In the genomic region with DNA sequence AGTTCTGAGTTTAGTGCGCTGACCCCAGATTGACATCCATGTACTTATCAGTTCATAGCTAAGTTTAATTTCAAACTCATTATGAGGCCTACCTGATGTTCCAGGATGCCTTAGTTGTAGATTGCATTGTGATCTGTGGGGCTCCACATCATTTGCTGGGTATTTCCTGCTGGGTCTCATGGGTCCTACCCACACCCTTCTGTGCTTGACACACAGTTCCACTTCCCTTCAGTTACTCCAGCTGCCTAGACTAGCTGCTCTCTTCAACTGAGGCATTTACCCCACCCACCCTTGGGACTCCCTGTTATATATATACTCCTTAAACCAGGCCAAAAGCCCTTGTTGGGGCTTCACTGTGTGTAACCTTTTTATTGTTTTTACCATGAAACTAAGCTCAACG, we compare ENCODE assay signal across 25 mouse cellular contexts. TPM values are rescaled to one million over a fixed set of nuclear protein-coding genes. Genes with fewer than 3 reads are reported as not detected.
DNase-seq lines count a peak whose midpoint lies in the region; ATAC-seq and TF ChIP-seq lines count a peak whose summit lies in the region.
"Had no signal": no experiment of that assay in that cellular context is flagged by ENCODE, and none has a peak within 500 bp of the region (broad histone marks: within the 10 kb centered on the region; RNA-seq: fewer than 3 reads in every experiment).

No protein-coding gene starts in this region.

- peak overlapping the region; percentile 79 for H3K27ac ChIP-seq in liver, postnatal 0 days (ENCODE audit: low read depth)
- H3K27ac ChIP-seq in liver, embryonic 12.5 days: no peak overlapping the region
- peak overlapping the region; percentile 91 for H3K27ac ChIP-seq in macrophage
- H3K27ac ChIP-seq: embryonic facial prominence, embryonic 15.5 days; forebrain, embryonic 15.5 days; heart, embryonic 13.5 days; hindbrain, embryonic 10.5 days; intestine, embryonic 15.5 days; limb, embryonic 13.5 days; liver, embryonic 13.5 days; midbrain, embryonic 12.5 days had no signal

- no peak for TF ChIP-seq CTCF in liver, postnatal 0 days (IDR thresholded peaks at IDR 0.05; ENCODE audit: low read depth)

- H3K9me3 ChIP-seq in liver, postnatal 0 days (ENCODE audit: low read length): no peaks in the 10 kb centered on the region
- no peaks in the 10 kb centered on the region for H3K9me3 ChIP-seq in liver, embryonic 12.5 days (replicated peaks)
- H3K9me3 ChIP-seq: embryonic facial prominence, embryonic 15.5 days; forebrain, embryonic 15.5 days; heart, embryonic 13.5 days; hindbrain, embryonic 10.5 days; intestine, embryonic 15.5 days; limb, embryonic 13.5 days; liver, embryonic 13.5 days; midbrain, embryonic 12.5 days had no signal

- H3K4me1 ChIP-seq in liver, postnatal 0 days (ENCODE audit: insufficient read depth): peaks cover 34% of the 10 kb centered on the region
- H3K4me1 ChIP-seq in liver, embryonic 12.5 days: peaks cover 48% of the 10 kb centered on the region

- TF ChIP-seq EP300 in liver, postnatal 0 days (IDR thresholded peaks at IDR 0.05; ENCODE audit: low read depth): no peak

- ATAC-seq in liver, postnatal 0 days: no peak
- ATAC-seq in liver, embryonic 12.5 days: no peak
- ATAC-seq: forebrain, embryonic 15.5 days; hindbrain, embryonic 16.5 days; intestine, embryonic 15.5 days had no signal

- DNase-seq in heart, adult 18-20 months: peak; percentile 14 to 37
- no peak for DNase-seq in heart, postnatal 4 days
- peak; percentile 20 for DNase-seq in liver, postnatal 0 days
- DNase-seq in B cell, adult 2 months: peak; percentile 62 to 64
- DNase-seq in adrenal gland, adult 2 months: no peak
- no peak for DNase-seq in Muller cell, postnatal 12 days (ENCODE audit: inconsistent ontology term)
- DNase-seq: adrenal gland, postnatal 14 days; cerebellum, adult 11 months; cerebellum, adult 9-11 months; gastrocnemius, postnatal 25 days; kidney, postnatal 25 days; layer of hippocampus, postnatal 36 days; liver, embryonic 13.5 days; lung, embryonic 14.5 days; lung, postnatal 4 days had no signal

- peaks cover 93% of the 10 kb centered on the region for H3K79me2 ChIP-seq in macrophage (ENCODE audit: inconsistent target)

- H3K4me2 ChIP-seq in liver, postnatal 0 days (ENCODE audit: low read depth, low read length): no peak overlapping the region
- no peak overlapping the region for H3K4me2 ChIP-seq in liver, embryonic 12.5 days
- H3K4me2 ChIP-seq: embryonic facial prominence, embryonic 15.5 days; forebrain, embryonic 15.5 days; heart, embryonic 13.5 days; intestine, embryonic 15.5 days; limb, embryonic 13.5 days; lung, embryonic 14.5 days; midbrain, embryonic 12.5 days had no signal

- H3K27me3 ChIP-seq in liver, postnatal 0 days (ENCODE audit: insufficient read depth, low read length): no peaks in the 10 kb centered on the region
- H3K27me3 ChIP-seq in liver, embryonic 12.5 days (replicated peaks): no peaks in the 10 kb centered on the region
- H3K27me3 ChIP-seq: embryonic facial prominence, embryonic 15.5 days; forebrain, embryonic 15.5 days; heart, embryonic 13.5 days; intestine, embryonic 15.5 days; limb, embryonic 13.5 days; liver, embryonic 13.5 days; midbrain, embryonic 12.5 days had no signal

- H3K36me3 ChIP-seq in liver, postnatal 0 days (replicated peaks; ENCODE audit: insufficient read depth, low read length): 0 out of 2 replicates have a peak, but pooled peaks cover 2% of the 10 kb centered on the region
- peaks cover 7% of the 10 kb centered on the region for H3K36me3 ChIP-seq in liver, embryonic 12.5 days
- H3K36me3 ChIP-seq in macrophage (ENCODE audit: inconsistent target): no peaks in the 10 kb centered on the region
- H3K36me3 ChIP-seq: forebrain, embryonic 15.5 days; heart, embryonic 13.5 days; hindbrain, embryonic 10.5 days; intestine, embryonic 15.5 days had no signal

- H3K4me3 ChIP-seq in liver, postnatal 0 days (ENCODE audit: low read depth, low read length): no peak overlapping the region
- H3K4me3 ChIP-seq in liver, embryonic 12.5 days: no peak overlapping the region
- H3K4me3 ChIP-seq in macrophage (ENCODE audit: inconsistent target): no peak overlapping the region
- H3K4me3 ChIP-seq: embryonic facial prominence, embryonic 15.5 days; forebrain, embryonic 15.5 days; heart, embryonic 13.5 days; hindbrain, embryonic 10.5 days; intestine, embryonic 15.5 days; limb, embryonic 13.5 days; liver, embryonic 13.5 days; midbrain, embryonic 12.5 days had no signal

- peak overlapping the region; percentile 38 for H3K9ac ChIP-seq in liver, postnatal 0 days (replicated peaks)
- H3K9ac ChIP-seq in liver, embryonic 12.5 days: no peak overlapping the region
- H3K9ac ChIP-seq: embryonic facial prominence, embryonic 15.5 days; forebrain, embryonic 15.5 days; heart, embryonic 13.5 days; intestine, embryonic 15.5 days; limb, embryonic 13.5 days; liver, embryonic 13.5 days; lung, embryonic 14.5 days; midbrain, embryonic 12.5 days had no signal

- WGBS in liver, postnatal 0 days (ENCODE audit: insufficient replicate concordance): 80% methylated on average over 2 of the region's 2 CpGs
- 82% methylated on average over 2 of the region's 2 CpGs for WGBS in liver, embryonic 12.5 days (ENCODE audit: insufficient replicate concordance)
- WGBS in macrophage (ENCODE audit: missing documents): 96% methylated on average over 2 of the region's 2 CpGs

RNA-seq across cellular contexts. Expression of a gene that starts 2.9 kb away (rescaled TPM):
- 10 to 100 TPM; 54.9 to 63.4 TPM for total RNA-seq in heart, adult 18-20 months (2021)
- total RNA-seq in heart, postnatal 4 days (2021): 10 to 100 TPM; 55.8 to 56.5 TPM
- polyA plus RNA-seq in liver, postnatal 0 days (2015; fragmentation: Nextera tagmentation; extraction: Ambion mirVana): 7.3 and 8.1 TPM in 2 replicates
- polyA plus RNA-seq in liver, embryonic 12.5 days (2016; fragmentation: Nextera tagmentation; extraction: Ambion mirVana): 25.6 TPM in 2 replicates
- 100 to 1,000 TPM in 23 of 26 experiments, 10 to 100 TPM in 3; 72.4 to 282 (median 179) TPM for total RNA-seq in macrophage (2018; cell fraction: chromatin; rRNA removed)
- total RNA-seq in macrophage (2018; cell fraction: cytosol; rRNA removed): 10 to 100 TPM; 48.5 to 94.0 (median 71.0) TPM
- 100 to 1,000 TPM in 17 of 26 experiments, 10 to 100 TPM in 9; 71.1 to 173 (median 110) TPM for total RNA-seq in macrophage (2018; cell fraction: nucleus; rRNA removed)
- polyA plus RNA-seq in macrophage (2018): 59.6 to 75.6 TPM (median 64.3 TPM) in 3 replicates
- 100 to 1,000 TPM in 1 of 2 experiments, 10 to 100 TPM in 1; 84.8 to 119 TPM for total RNA-seq in adrenal gland, adult 2 months (2021)
- polyA plus RNA-seq in adrenal gland, adult 2 months (2012; rRNA removed): 30.4 and 39.6 TPM in 2 replicates

RNA-seq across cellular contexts. Expression of a gene that starts 3.3 kb away (rescaled TPM):
- total RNA-seq in heart, adult 18-20 months (2021): 10 to 100 TPM; 15.8 to 17.0 TPM
- 10 to 100 TPM; 15.7 to 16.3 TPM for total RNA-seq in heart, postnatal 4 days (2021)
- polyA plus RNA-seq in liver, postnatal 0 days (2015; fragmentation: Nextera tagmentation; extraction: Ambion mirVana): 7.1 and 7.2 TPM in 2 replicates
- 10.6 and 10.8 TPM in 2 replicates for polyA plus RNA-seq in liver, embryonic 12.5 days (2016; fragmentation: Nextera tagmentation; extraction: Ambion mirVana)
- 10 to 100 TPM in 22 of 26 experiments, 1 to 10 TPM in 4; 5.3 to 24.8 (median 16.5) TPM for total RNA-seq in macrophage (2018; cell fraction: chromatin; rRNA removed)
- 10 to 100 TPM; 40.9 to 74.4 (median 55.7) TPM for total RNA-seq in macrophage (2018; cell fraction: cytosol; rRNA removed)
- total RNA-seq in macrophage (2018; cell fraction: nucleus; rRNA removed): 10 to 100 TPM; 11.2 to 38.4 (median 24.5) TPM
- 51.2 to 107 TPM (median 60.8 TPM) in 3 replicates for polyA plus RNA-seq in macrophage (2018)
- 10 to 100 TPM; 23.0 to 37.7 TPM for total RNA-seq in adrenal gland, adult 2 months (2021)
- polyA plus RNA-seq in adrenal gland, adult 2 months (2012; rRNA removed): 3.4 and 4.8 TPM in 2 replicates

RNA-seq across cellular contexts. Expression of a gene that starts 42.7 kb away (rescaled TPM):
- 10 to 100 TPM; 28.9 to 29.4 TPM for total RNA-seq in heart, adult 18-20 months (2021)
- 10 to 100 TPM; 31.6 to 34.4 TPM for total RNA-seq in heart, postnatal 4 days (2021)
- 20.1 and 24.4 TPM in 2 replicates for polyA plus RNA-seq in liver, postnatal 0 days (2015; fragmentation: Nextera tagmentation; extraction: Ambion mirVana)
- polyA plus RNA-seq in liver, embryonic 12.5 days (2016; fragmentation: Nextera tagmentation; extraction: Ambion mirVana): 37.9 and 41.6 TPM in 2 replicates
- total RNA-seq in macrophage (2018; cell fraction: chromatin; rRNA removed): 10 to 100 TPM in 21 of 26 experiments, 1 to 10 TPM in 5; 4.2 to 54.1 (median 23.4) TPM
- total RNA-seq in macrophage (2018; cell fraction: cytosol; rRNA removed): 10 to 100 TPM; 19.0 to 50.0 (median 38.1) TPM
- 10 to 100 TPM; 12.1 to 83.5 (median 41.2) TPM for total RNA-seq in macrophage (2018; cell fraction: nucleus; rRNA removed)
- polyA plus RNA-seq in macrophage (2018): 19.6 to 25.1 TPM (median 24.7 TPM) in 3 replicates
- 10 to 100 TPM; 30.3 to 49.1 TPM for total RNA-seq in adrenal gland, adult 2 months (2021)
- polyA plus RNA-seq in adrenal gland, adult 2 months (2012; rRNA removed): 60.0 and 83.4 TPM in 2 replicates

Comparison
In these comparisons a context has a peak if more than half of its experiments do, and no peak if none do; other contexts are left out.
1. DNase-seq: peak in heart, adult 18-20 months (2 of 2), liver, postnatal 0 days (single experiment) and B cell, adult 2 months (2 of 2); none in heart, postnatal 4 days (single experiment), adrenal gland, adult 2 months (single experiment) and Muller cell, postnatal 12 days (single experiment).